Mouse (Mus musculus) embryonic facial prominence, embryonic 15.5 days (tissue): Measurements from ENCODE around the gene Meis1. TPM values are rescaled to one million over a fixed set of nuclear protein-coding genes. Genes with fewer than 3 reads are reported as not detected.

ENCODE experiments used
- ATAC-seq: fragments of 200-750 bp; cut with Nextera tagmentation; 2 replicates; pipeline ENCODE4 v1.8.0; 2017; ENCODE audit warnings: low read depth, moderate TSS enrichment; ENCODE audit not compliant: insufficient number of reproducible peaks, low FRiP score, low TSS enrichment
- H3K27ac ChIP-seq: fragments of 300-500 bp; sonication (generic); replicated peaks from 2 replicates; pipeline ENCODE4 v1.5.1; 2015; ENCODE audit warnings: mild to moderate bottlenecking, inconsistent platforms
- H3K27me3 ChIP-seq: fragments of 300-500 bp; sonication (generic); 2 replicates; pipeline ENCODE4 v1.6.1; 2015; ENCODE audit warnings: inconsistent platforms
- H3K36me3 ChIP-seq: fragments of 300-500 bp; sonication (generic); 2 replicates; pipeline ENCODE4 v1.6.1; 2015; ENCODE audit warnings: mild to moderate bottlenecking, inconsistent platforms
- H3K4me1 ChIP-seq: fragments of 300-500 bp; sonication (generic); 2 replicates; pipeline ENCODE4 v1.6.1; 2015; ENCODE audit warnings: inconsistent platforms
- H3K4me2 ChIP-seq: fragments of 300-500 bp; sonication (generic); replicated peaks from 2 replicates; pipeline ENCODE4 v1.6.1; 2015; ENCODE audit warnings: mild to moderate bottlenecking, inconsistent platforms
- H3K4me3 ChIP-seq: fragments of 300-500 bp; sonication (generic); replicated peaks from 2 replicates; pipeline ENCODE4 v1.5.1; 2015; ENCODE audit warnings: mild to moderate bottlenecking, inconsistent platforms
- H3K9ac ChIP-seq: fragments of 300-500 bp; sonication (generic); 2 replicates; pipeline ENCODE4 v1.6.1; 2015; ENCODE audit warnings: inconsistent platforms
- H3K9me3 ChIP-seq: fragments of 300-500 bp; sonication (generic); replicated peaks from 2 replicates; pipeline ENCODE4 v1.6.1; 2016; ENCODE audit warnings: inconsistent platforms
- WGBS: fragments of 180-500 bp; shearing (Covaris S2); methylation state at CpG from one replicate; pipeline ENCODE4 v1.1.7; 2015; 5-methylcytosine and 5-hydroxymethylcytosine counted together
- polyA plus RNA-seq: library from polyadenylated mRNA; unstranded; fragments of >200 nt; fragmentation: Nextera tagmentation; extraction: Ambion mirVana; gene quantifications from 2 replicates; pipeline ENCODE4 v1.2.1, GENCODE M21; 2015

The Meis1 gene
- polyA plus RNA-seq, 1 experiment from 2014 or later = 48.3 TPM

- no peak overlapping the region for H3K27ac ChIP-seq
- H3K36me3 ChIP-seq = peaks cover 21% of the 10 kb centered on the region
- H3K4me1 ChIP-seq = peaks cover 6% of the 10 kb centered on the region; the same call in 1 of the 2 replicates
- no peak for ATAC-seq
- H3K4me3 ChIP-seq = no peak overlapping the region
- H3K9me3 ChIP-seq = no peaks in the 10 kb centered on the region
- 87% methylated on average over 2 of the region's 2 CpGs for WGBS
- H3K27me3 ChIP-seq = no peaks in the 10 kb centered on the region
- H3K4me2 ChIP-seq = no peak overlapping the region
- no peak overlapping the region for H3K9ac ChIP-seq
Observed at GRCm38 (mm10) chr11:18983813-18984212, 35.0 kb downstream of the Meis1 start.

- H3K4me3 ChIP-seq = no peak overlapping the region
- H3K9me3 ChIP-seq = no peaks in the 10 kb centered on the region
- H3K4me2 ChIP-seq = no peak overlapping the region
- H3K9ac ChIP-seq = no peak overlapping the region
- peaks cover 6% of the 10 kb centered on the region; the same call in 1 of the 2 replicates for H3K4me1 ChIP-seq
- no peak for ATAC-seq
- 89% methylated on average over 7 of the region's 7 CpGs for WGBS
- peaks cover 21% of the 10 kb centered on the region for H3K36me3 ChIP-seq
- no peak overlapping the region for H3K27ac ChIP-seq
- H3K27me3 ChIP-seq = no peaks in the 10 kb centered on the region
Observed at GRCm38 (mm10) chr11:18983294-18983693, 35.5 kb downstream of the Meis1 start.

- no peak overlapping the region for H3K9ac ChIP-seq
- H3K4me3 ChIP-seq = no peak overlapping the region
- peaks cover 6% of the 10 kb centered on the region; the same call in 1 of the 2 replicates for H3K4me1 ChIP-seq
- WGBS = 41% methylated on average over 3 of the region's 3 CpGs
- no peak for ATAC-seq
- no peak overlapping the region for H3K4me2 ChIP-seq
- H3K27me3 ChIP-seq = no peaks in the 10 kb centered on the region
- peaks cover 16% of the 10 kb centered on the region; the same call in 1 of the 2 replicates for H3K36me3 ChIP-seq
- H3K27ac ChIP-seq = no peak overlapping the region
- H3K9me3 ChIP-seq = no peaks in the 10 kb centered on the region
Observed at GRCm38 (mm10) chr11:18982331-18982730, 36.5 kb downstream of the Meis1 start.

- H3K4me2 ChIP-seq = no peak overlapping the region
- H3K36me3 ChIP-seq = peaks cover 10% of the 10 kb centered on the region; the same call in 1 of the 2 replicates
- 64% methylated on average over 4 of the region's 4 CpGs for WGBS
- no peaks in the 10 kb centered on the region for H3K9me3 ChIP-seq
- peaks cover 6% of the 10 kb centered on the region; the same call in 1 of the 2 replicates for H3K4me1 ChIP-seq
- H3K4me3 ChIP-seq = no peak overlapping the region
- no peak overlapping the region for H3K27ac ChIP-seq
- H3K27me3 ChIP-seq = no peaks in the 10 kb centered on the region
- ATAC-seq = no peak
- no peak overlapping the region for H3K9ac ChIP-seq
Observed at GRCm38 (mm10) chr11:18981367-18981766, 37.4 kb downstream of the Meis1 start.

- peaks cover 6% of the 10 kb centered on the region; the same call in 1 of the 2 replicates for H3K4me1 ChIP-seq
- no peak overlapping the region for H3K4me2 ChIP-seq
- no peak overlapping the region for H3K9ac ChIP-seq
- no peaks in the 10 kb centered on the region for H3K27me3 ChIP-seq
- no peak overlapping the region for H3K4me3 ChIP-seq
- H3K9me3 ChIP-seq = no peaks in the 10 kb centered on the region
- no peak overlapping the region for H3K27ac ChIP-seq
- ATAC-seq = no peak
- 57% methylated on average over 5 of the region's 5 CpGs for WGBS
- H3K36me3 ChIP-seq = peaks cover 4% of the 10 kb centered on the region; the same call in 1 of the 2 replicates
Observed at GRCm38 (mm10) chr11:18980615-18981014, 38.2 kb downstream of the Meis1 start.

GRCm38 (mm10) chr11:18975087-18975486 is 43.7 kb downstream of the Meis1 start:
- H3K9me3 ChIP-seq = no peaks in the 10 kb centered on the region
- H3K4me3 ChIP-seq = no peak overlapping the region
- no peaks in the 10 kb centered on the region for H3K36me3 ChIP-seq
- H3K9ac ChIP-seq = no peak overlapping the region
- ATAC-seq = no peak
- peaks cover 5% of the 10 kb centered on the region; the same call in 1 of the 2 replicates for H3K4me1 ChIP-seq
- no peak overlapping the region for H3K4me2 ChIP-seq
- no peaks in the 10 kb centered on the region for H3K27me3 ChIP-seq
- H3K27ac ChIP-seq = no peak overlapping the region
- WGBS = 95% methylated on average over 1 of the region's 1 CpGs

GRCm38 (mm10) chr11:18973808-18974207 is 45.0 kb downstream of the Meis1 start:
- ATAC-seq = no peak
- Histone ChIP-seq H3K9ac (no peak overlapping the region), H3K27me3 (no peaks in the 10 kb centered on the region), H3K4me1 (peaks cover 5% of the 10 kb centered on the region; the same call in 1 of the 2 replicates), H3K9me3 (no peaks in the 10 kb centered on the region), H3K4me3 (no peak overlapping the region), H3K27ac (no peak overlapping the region), H3K4me2 (no peak overlapping the region), H3K36me3 (no peaks in the 10 kb centered on the region)
- 35% methylated on average over 3 of the region's 3 CpGs for WGBS

- H3K9ac ChIP-seq = no peak overlapping the region
- peaks cover 5% of the 10 kb centered on the region; the same call in 1 of the 2 replicates for H3K4me1 ChIP-seq
- no peaks in the 10 kb centered on the region for H3K9me3 ChIP-seq
- H3K4me2 ChIP-seq = no peak overlapping the region
- no peak for ATAC-seq
- no peaks in the 10 kb centered on the region for H3K36me3 ChIP-seq
- no peak overlapping the region for H3K27ac ChIP-seq
- no peaks in the 10 kb centered on the region for H3K27me3 ChIP-seq
- H3K4me3 ChIP-seq = no peak overlapping the region
Observed at GRCm38 (mm10) chr11:18972968-18973367, 45.8 kb downstream of the Meis1 start.

GRCm38 (mm10) chr11:18971551-18971950 is 47.2 kb downstream of the Meis1 start:
- no peaks in the 10 kb centered on the region for H3K36me3 ChIP-seq
- H3K9ac ChIP-seq = no peak overlapping the region
- H3K27ac ChIP-seq = no peak overlapping the region
- ATAC-seq = no peak
- H3K4me2 ChIP-seq = no peak overlapping the region
- H3K4me3 ChIP-seq = no peak overlapping the region
- 19% methylated on average over 3 of the region's 3 CpGs for WGBS
- peaks cover 5% of the 10 kb centered on the region; the same call in 1 of the 2 replicates for H3K4me1 ChIP-seq
- H3K27me3 ChIP-seq = no peaks in the 10 kb centered on the region
- H3K9me3 ChIP-seq = no peaks in the 10 kb centered on the region

- Histone ChIP-seq H3K27me3 (no peaks in the 10 kb centered on the region), H3K4me1 (peaks cover 5% of the 10 kb centered on the region; the same call in 1 of the 2 replicates), H3K36me3 (no peaks in the 10 kb centered on the region), H3K27ac (no peak overlapping the region), H3K4me2 (no peak overlapping the region), H3K9ac (no peak overlapping the region), H3K4me3 (no peak overlapping the region), H3K9me3 (no peaks in the 10 kb centered on the region)
- WGBS = 55% methylated on average over 2 of the region's 2 CpGs
- ATAC-seq = no peak
Observed at GRCm38 (mm10) chr11:18969920-18970336, 48.9 kb downstream of the Meis1 start.

- no peak for ATAC-seq
- no peak overlapping the region for H3K4me2 ChIP-seq
- peaks cover 5% of the 10 kb centered on the region; the same call in 1 of the 2 replicates for H3K4me1 ChIP-seq
- H3K9ac ChIP-seq = no peak overlapping the region
- no peaks in the 10 kb centered on the region for H3K9me3 ChIP-seq
- WGBS = 75% methylated on average over 5 of the region's 5 CpGs
- no peak overlapping the region for H3K4me3 ChIP-seq
- H3K27me3 ChIP-seq = no peaks in the 10 kb centered on the region
- H3K27ac ChIP-seq = no peak overlapping the region
- H3K36me3 ChIP-seq = no peaks in the 10 kb centered on the region
Observed at GRCm38 (mm10) chr11:18964418-18964817, 54.4 kb downstream of the Meis1 start.
